Comparison of ENCODE assay signal across 11 mouse cellular contexts in the genomic region with DNA sequence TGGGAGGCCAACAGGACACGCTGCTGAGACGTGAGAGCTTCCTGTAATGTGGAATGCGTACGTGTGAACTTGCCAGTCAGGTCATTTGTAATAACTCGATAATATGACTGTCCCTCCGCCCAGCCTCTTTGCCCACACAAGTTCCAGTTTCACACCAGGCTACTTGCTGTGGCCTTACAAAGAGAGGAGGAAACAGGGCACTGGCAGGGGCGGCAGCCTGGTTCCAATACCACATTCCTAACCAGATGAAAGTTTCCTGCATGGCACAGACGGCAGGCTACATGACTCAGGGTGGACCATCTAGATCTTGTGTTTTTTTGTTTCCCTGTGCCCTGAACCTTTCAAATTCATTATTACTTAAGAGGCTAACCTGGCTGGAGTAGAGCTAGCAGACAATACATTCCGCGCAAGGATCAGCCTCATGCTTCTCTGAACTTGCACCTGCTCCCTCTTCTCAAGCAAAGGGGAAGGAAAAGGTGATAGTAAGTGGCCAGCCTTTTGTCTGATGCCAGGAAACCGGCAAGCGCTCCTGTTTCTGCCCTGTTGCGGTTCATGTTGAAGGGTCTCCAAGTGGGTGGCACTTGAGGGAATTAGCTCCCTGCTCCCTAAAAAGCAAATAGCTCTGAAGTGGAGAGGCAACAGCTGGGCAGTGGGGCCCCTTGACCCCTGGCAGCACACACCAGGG.
DNase-seq lines count a peak whose midpoint lies in the region; ATAC-seq and TF ChIP-seq lines count a peak whose summit lies in the region.
"Had no signal": no experiment of that assay in that cellular context is flagged by ENCODE, and none has a peak within 500 bp of the region (broad histone marks: within the 10 kb centered on the region; RNA-seq: fewer than 3 reads in every experiment).

No protein-coding gene starts in this region.

- H3K9me3 ChIP-seq in forebrain, embryonic 11.5 days (ENCODE audit: control insufficient read depth, low read length): no peaks in the 10 kb centered on the region
- no peaks in the 10 kb centered on the region; the same call in 1 of the 2 replicates for H3K9me3 ChIP-seq in forebrain, embryonic 14.5 days (replicated peaks; ENCODE audit: control insufficient read depth, low read length)
- H3K9me3 ChIP-seq in lung, embryonic 14.5 days (ENCODE audit: low read depth, low read length): no peaks in the 10 kb centered on the region
- no peaks in the 10 kb centered on the region for H3K9me3 ChIP-seq in forebrain, embryonic 15.5 days

- peaks cover 8% of the 10 kb centered on the region; the same call in 1 of the 2 replicates for H3K4me1 ChIP-seq in forebrain, embryonic 11.5 days (replicated peaks; ENCODE audit: control insufficient read depth, insufficient read depth, low read length)
- H3K4me1 ChIP-seq in forebrain, embryonic 14.5 days (ENCODE audit: control insufficient read depth, insufficient read depth, low read length): 0 out of 2 replicates have a peak, but pooled peaks cover 12% of the 10 kb centered on the region
- peaks cover 28% of the 10 kb centered on the region for H3K4me1 ChIP-seq in lung, embryonic 14.5 days (ENCODE audit: insufficient read depth)
- H3K4me1 ChIP-seq in lung, adult 2 months (ENCODE audit: control insufficient read depth, insufficient read depth, low read length): no peaks in the 10 kb centered on the region
- peaks cover 15% of the 10 kb centered on the region; the same call in 1 of the 2 replicates for H3K4me1 ChIP-seq in forebrain, embryonic 15.5 days

- H3K9ac ChIP-seq in forebrain, embryonic 11.5 days (ENCODE audit: low read length): no peak overlapping the region
- no peak overlapping the region for H3K9ac ChIP-seq in forebrain, embryonic 14.5 days (ENCODE audit: low read length)
- H3K9ac ChIP-seq in lung, embryonic 14.5 days: no peak overlapping the region
- no peak overlapping the region for H3K9ac ChIP-seq in forebrain, embryonic 15.5 days (replicated peaks)

- TF ChIP-seq POLR2A in lung, adult 2 months (IDR thresholded peaks at IDR 0.05; ENCODE audit: borderline replicate concordance, extremely low read depth, low read depth, low read length): no peak

- DNase-seq in forebrain, embryonic 11.5 days (ENCODE audit: low spot score): peak; percentile 49
- DNase-seq in forebrain, embryonic 14.5 days (ENCODE audit: low spot score): no peak
- DNase-seq in lung, embryonic 14.5 days: peak; percentile 59
- DNase-seq in lung, adult 2 months: no peak
- no peak for DNase-seq in cerebellum, postnatal 36 days
- DNase-seq in cerebellum, adult 18-20 months: no peak
- DNase-seq: cerebellum, postnatal 14 days had no signal

- no peak overlapping the region for H3K4me3 ChIP-seq in forebrain, embryonic 11.5 days (ENCODE audit: low read depth, low read length)
- no peak overlapping the region for H3K4me3 ChIP-seq in forebrain, embryonic 14.5 days (ENCODE audit: low read depth, low read length)
- H3K4me3 ChIP-seq in lung, embryonic 14.5 days (ENCODE audit: low read depth, low read length): no peak overlapping the region
- no peak overlapping the region for H3K4me3 ChIP-seq in lung, adult 2 months (replicated peaks; ENCODE audit: extremely low read depth, low read depth, low read length)
- no peak overlapping the region for H3K4me3 ChIP-seq in forebrain, embryonic 15.5 days

- no peak overlapping the region for H3K27ac ChIP-seq in forebrain, embryonic 11.5 days (ENCODE audit: low read depth, low read length)
- no peak overlapping the region for H3K27ac ChIP-seq in forebrain, embryonic 14.5 days (ENCODE audit: low read depth, low read length)
- H3K27ac ChIP-seq in lung, embryonic 14.5 days (ENCODE audit: low read depth): 0 out of 2 replicates have a peak overlapping the region, but pooled peaks have one; percentile 30
- H3K27ac ChIP-seq in forebrain, embryonic 15.5 days (replicated peaks): 0 out of 2 replicates have a peak overlapping the region, but pooled peaks have one; percentile 15
- H3K27ac ChIP-seq: kidney, postnatal 0 days; macrophage had no signal

- no peaks in the 10 kb centered on the region for H3K27me3 ChIP-seq in forebrain, embryonic 11.5 days (ENCODE audit: control insufficient read depth, insufficient read depth, low read length)
- no peaks in the 10 kb centered on the region for H3K27me3 ChIP-seq in forebrain, embryonic 14.5 days (replicated peaks; ENCODE audit: control insufficient read depth, insufficient read depth, low read length)
- no peaks in the 10 kb centered on the region; the same call in 1 of the 2 replicates for H3K27me3 ChIP-seq in lung, embryonic 14.5 days (ENCODE audit: insufficient read depth, low read length)
- H3K27me3 ChIP-seq in forebrain, embryonic 15.5 days: no peaks in the 10 kb centered on the region

- 67% methylated on average over 13 of the region's 13 CpGs for WGBS in forebrain, embryonic 11.5 days
- 78% methylated on average over 13 of the region's 13 CpGs for WGBS in forebrain, embryonic 14.5 days
- WGBS in lung, embryonic 14.5 days: 31% methylated on average over 13 of the region's 13 CpGs
- 39% methylated on average over 13 of the region's 13 CpGs for WGBS in lung, adult 2 months
- 68% methylated on average over 13 of the region's 13 CpGs for WGBS in forebrain, embryonic 15.5 days

- 0 out of 2 replicates have a peak, but pooled peaks have one; percentile 42 for ATAC-seq in forebrain, embryonic 11.5 days (replicated peaks; ENCODE audit: low FRiP score)
- no peak for ATAC-seq in forebrain, embryonic 14.5 days
- ATAC-seq in lung, embryonic 14.5 days (ENCODE audit: insufficient read depth): peak; percentile 62
- ATAC-seq in forebrain, embryonic 15.5 days (replicated peaks): no peak
- ATAC-seq in megakaryocyte progenitor cell, adult 5-6 weeks (replicated peaks; ENCODE audit: poor library complexity): peak; percentile 63

- no peak for TF ChIP-seq CTCF in lung, embryonic 14.5 days (IDR thresholded peaks at IDR 0.05; ENCODE audit: low read depth)
- TF ChIP-seq CTCF in lung, adult 2 months (IDR thresholded peaks at IDR 0.05; ENCODE audit: insufficient read depth, low read length): no peak

- no peak overlapping the region for H3K4me2 ChIP-seq in forebrain, embryonic 11.5 days (ENCODE audit: low read depth, low read length, severe bottlenecking)
- no peak overlapping the region for H3K4me2 ChIP-seq in forebrain, embryonic 14.5 days (ENCODE audit: low read length)
- H3K4me2 ChIP-seq in lung, embryonic 14.5 days: no peak overlapping the region
- no peak overlapping the region for H3K4me2 ChIP-seq in forebrain, embryonic 15.5 days (replicated peaks)

- H3K36me3 ChIP-seq in forebrain, embryonic 11.5 days (ENCODE audit: control insufficient read depth, insufficient read depth, low read length): no peaks in the 10 kb centered on the region
- no peaks in the 10 kb centered on the region for H3K36me3 ChIP-seq in forebrain, embryonic 14.5 days (ENCODE audit: control insufficient read depth, insufficient read depth, low read length)
- no peaks in the 10 kb centered on the region for H3K36me3 ChIP-seq in lung, embryonic 14.5 days (ENCODE audit: insufficient read depth)
- H3K36me3 ChIP-seq in forebrain, embryonic 15.5 days: no peaks in the 10 kb centered on the region

Comparison
In these comparisons a context has a peak if more than half of its experiments do, and no peak if none do; other contexts are left out.
1. ATAC-seq: peak in forebrain, embryonic 11.5 days (single experiment), lung, embryonic 14.5 days (single experiment) and megakaryocyte progenitor cell, adult 5-6 weeks (single experiment); none in forebrain, embryonic 14.5 days (single experiment) and forebrain, embryonic 15.5 days (single experiment).
2. DNase-seq: peak in forebrain, embryonic 11.5 days (single experiment) and lung, embryonic 14.5 days (single experiment); none in forebrain, embryonic 14.5 days (single experiment), lung, adult 2 months (single experiment), cerebellum, postnatal 36 days (0 of 2) and cerebellum, adult 18-20 months (0 of 2).
3. H3K27ac ChIP-seq: peak in lung, embryonic 14.5 days (single experiment) and forebrain, embryonic 15.5 days (single experiment); none in forebrain, embryonic 11.5 days (single experiment) and forebrain, embryonic 14.5 days (single experiment).